Mouse (Mus musculus) thymus, postnatal 4 days (tissue): Measurements from ENCODE around the gene Itsn1.
A peak's percentile ranks its signal among the peaks of the same experiment; 100 is the strongest.

Experiments used
- DNase-seq: peaks from one replicate; pipeline ENCODE4 v3.0.0; 2021

Itsn1 gene

DNA sequence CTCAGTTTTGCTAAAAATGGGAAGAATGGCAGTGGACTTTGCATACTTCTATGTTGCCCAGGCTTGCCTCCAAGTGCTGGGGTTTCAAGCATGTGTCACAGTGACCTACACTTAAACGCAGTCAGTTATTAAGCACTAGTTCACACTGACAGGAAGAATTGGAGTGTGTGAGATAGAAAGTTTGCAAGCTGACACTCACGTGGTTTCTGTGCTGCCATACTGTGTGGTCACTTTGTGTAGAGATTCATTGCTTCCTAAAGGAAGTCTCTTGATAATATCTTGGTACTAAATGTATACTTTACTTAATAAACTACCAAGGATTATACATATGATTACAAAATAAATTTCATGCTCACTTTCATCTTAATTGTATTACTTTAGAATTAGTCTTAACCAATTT, 3.7 kb downstream of the Itsn1 start:
- DNase-seq = no peak

DNA sequence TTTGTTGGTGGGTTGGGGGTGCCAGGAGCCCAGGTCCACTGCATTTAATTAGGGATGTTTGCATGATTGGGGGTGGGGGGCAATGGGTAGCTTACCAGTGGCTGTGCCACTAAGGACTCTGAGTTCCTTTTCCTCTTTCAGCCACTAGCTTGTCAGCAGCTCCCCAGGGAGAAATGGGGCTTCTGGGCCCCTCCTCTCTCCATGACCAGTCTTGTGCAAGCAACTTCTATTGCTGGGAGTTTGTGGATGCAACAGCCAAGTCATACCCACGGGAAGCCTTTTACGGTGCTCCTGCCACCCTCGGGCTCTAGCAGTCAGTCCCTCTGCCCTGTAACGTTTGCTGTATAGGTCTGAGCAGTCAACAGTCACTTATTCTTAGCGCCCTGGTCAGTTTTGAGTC, 5.7 kb downstream of the Itsn1 start:
- no peak for DNase-seq

DNA sequence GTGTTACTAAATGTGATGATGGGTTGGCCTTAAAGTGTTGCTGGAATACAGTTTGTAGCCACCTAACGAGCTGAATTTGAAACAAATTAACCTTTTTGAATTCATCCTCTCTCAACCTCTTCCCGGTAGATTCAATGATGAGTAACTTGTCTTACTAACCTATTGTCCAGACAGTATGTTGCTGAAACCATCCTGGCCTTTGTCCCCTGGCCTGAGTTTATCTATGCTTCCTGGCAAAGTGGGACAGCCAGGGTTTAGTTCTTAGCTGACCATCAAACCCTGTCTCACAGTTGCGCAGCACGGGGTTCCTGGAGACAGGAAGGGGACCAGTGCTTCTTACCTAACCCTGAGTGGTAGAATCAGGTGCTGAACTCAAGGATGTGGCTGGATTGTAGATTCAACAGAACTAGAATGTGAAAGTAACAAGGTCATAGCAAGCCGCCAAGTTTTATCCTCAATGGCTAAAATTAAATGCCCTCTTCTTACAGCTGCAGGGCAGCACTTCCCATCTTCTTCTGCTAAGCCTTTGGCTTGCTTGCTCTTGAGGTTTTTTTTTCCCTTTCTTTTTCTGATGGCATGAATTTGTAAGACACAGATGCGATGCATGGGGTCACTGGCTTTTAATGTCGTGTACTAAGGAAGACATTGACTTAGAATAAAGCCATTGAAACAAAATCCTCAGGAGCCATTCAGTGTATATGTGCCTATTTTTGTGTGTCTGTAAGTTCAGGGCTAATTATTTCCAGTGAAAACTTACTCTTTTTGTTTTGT, 7.2 kb downstream of the Itsn1 start:
- DNase-seq = no peak

DNA sequence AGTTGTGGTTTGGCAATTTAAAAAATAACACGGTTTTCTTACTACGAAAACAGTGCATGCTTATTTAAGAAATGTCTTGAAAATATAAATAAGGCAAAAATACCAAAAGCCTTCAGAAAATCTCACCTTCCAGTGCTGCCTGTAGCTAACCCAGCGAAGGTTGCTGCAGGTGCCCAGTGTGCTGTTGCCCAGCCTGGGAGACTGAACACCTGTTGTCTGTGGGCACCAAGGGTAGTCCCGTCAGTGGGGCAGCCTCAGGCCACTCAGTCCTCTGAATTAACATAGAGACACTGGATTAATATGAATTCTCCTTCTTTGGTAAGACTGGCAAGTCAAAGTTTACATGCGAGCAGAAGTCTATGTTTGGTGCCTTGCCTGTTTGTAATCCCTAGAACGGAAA, 9.4 kb downstream of the Itsn1 start:
- no peak for DNase-seq

DNA sequence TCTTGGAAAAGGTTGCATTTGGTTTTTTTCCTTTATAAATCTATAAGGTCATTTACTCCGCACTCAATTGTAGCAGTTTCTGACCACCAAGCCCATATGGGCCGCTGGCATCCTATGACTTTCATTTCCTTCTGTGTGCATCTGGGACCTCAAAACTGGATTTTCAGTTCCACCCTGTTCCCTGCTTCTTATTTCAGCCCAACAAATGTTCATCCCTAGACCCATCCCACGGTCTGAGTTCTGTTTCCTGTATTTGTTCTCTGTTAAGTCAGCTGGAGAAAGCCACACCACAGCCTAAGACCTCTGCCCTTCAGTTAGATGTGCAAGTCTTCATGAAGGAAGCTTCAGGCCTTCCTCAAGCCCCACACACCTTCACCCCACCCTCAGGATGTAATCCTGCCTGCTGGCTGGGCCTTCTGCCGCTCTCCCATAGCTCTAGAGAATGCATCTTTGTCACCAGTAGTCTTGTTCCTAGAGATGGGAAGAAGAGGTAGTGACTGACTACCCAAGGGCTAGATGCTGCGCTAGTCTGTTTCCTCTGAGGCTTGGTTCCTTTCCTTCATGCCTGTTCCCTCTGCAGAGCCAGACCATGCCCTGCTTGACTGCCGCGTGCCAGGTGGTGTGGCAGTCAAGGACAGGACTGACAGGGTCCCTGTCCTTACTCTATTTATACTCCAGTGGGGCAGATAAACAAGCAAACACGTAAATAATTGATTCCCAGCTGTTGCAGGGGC, 11.3 kb downstream of the Itsn1 start:
- DNase-seq = no peak

DNA sequence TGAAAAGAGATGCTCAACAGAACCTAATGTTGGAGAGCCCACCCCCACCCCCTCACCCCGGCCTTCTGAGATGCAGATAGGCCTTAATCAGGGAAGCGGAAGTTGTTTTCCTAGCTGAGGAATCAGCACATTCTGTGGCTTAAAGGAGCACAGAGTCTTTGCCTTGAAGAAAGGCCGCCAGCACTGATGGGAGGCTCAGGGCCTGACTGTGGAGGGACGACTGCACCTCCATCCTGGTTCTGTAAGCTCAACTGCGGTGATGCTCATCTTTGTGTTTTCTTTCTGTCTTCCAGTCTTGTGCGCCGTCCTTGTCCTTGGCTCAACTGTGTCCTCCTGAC, 11.8 kb downstream of the Itsn1 start:
- no peak for DNase-seq

DNA sequence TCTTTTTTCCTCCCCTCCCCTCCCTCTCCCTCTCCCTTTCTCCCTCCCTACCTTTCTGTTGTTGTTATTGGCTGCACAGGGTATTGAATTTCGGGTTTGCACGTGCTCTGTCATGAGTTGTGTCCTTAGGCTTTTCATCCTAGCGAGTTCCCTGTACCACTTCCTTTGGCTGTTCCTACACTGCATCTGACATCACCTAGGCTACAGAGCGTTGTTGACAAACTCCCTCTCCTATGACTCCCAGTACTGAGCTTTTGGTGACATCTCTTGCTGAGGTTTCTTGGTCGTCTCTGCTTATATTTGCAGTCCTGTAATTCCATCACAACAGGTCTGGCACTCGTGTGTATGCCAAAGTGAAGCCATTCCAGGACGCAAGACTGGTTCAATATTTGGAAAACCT, 14.0 kb downstream of the Itsn1 start:
- DNase-seq = no peak

DNA sequence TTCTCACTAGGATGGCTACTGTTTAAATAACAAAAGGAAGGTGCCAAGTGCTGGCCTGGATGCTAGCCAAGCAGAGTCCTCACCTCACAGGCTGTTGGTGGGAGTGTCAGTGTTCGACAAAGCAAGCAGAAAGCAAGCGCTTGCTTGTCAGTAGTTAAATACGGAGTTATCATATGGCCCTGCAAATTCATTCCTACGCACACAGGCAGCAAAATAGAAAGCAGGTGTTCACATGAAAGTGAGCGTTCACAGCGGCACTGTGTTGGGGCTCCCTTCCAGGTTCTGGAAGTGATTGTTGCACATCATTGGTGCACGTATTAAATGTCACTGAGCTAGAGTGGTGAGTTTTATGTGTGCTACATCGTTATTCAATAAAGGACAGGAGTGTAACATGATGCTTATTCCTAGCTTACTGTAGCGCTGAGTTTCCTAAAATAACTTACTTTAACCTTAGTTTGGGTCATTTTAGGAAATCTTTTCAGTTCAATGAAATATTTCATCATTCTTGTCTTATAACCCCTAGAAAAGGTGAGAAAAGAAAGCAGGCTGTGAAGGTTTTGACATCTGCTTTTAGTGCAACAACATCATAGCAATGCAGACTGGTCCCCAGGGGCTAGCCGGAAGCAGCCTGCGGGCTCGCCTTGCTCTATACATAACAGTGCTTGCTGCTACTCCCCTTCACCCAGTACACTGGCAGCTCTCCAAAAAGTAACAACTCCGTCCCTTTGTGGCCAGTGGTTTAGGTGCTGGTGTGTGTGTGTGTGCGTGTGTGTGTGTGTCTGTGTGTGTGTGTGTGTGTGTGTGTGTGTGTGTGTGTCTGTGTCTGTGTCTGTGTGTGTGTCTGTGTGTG, 17.2 kb downstream of the Itsn1 start:
- no peak for DNase-seq

DNA sequence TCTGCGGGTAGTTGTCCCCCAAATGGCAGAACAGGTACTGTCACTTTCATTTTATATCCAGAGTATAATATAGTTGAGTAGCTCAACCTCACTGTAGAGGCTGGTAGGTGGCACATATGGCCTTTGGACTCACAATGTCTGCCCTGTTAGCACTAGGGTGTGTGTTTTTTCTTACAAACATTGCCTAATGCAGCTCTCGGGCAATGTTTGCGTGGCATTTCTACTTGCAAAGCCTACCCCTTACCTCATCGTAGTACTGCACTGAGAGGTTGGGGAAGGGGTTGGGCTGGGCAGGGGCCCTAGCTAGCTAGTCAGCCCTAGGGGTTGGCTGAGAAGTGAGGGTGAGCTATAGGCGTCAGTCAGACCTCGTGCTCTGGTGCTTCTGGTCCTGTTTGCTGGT, 18.5 kb downstream of the Itsn1 start:
- no peak for DNase-seq

DNA sequence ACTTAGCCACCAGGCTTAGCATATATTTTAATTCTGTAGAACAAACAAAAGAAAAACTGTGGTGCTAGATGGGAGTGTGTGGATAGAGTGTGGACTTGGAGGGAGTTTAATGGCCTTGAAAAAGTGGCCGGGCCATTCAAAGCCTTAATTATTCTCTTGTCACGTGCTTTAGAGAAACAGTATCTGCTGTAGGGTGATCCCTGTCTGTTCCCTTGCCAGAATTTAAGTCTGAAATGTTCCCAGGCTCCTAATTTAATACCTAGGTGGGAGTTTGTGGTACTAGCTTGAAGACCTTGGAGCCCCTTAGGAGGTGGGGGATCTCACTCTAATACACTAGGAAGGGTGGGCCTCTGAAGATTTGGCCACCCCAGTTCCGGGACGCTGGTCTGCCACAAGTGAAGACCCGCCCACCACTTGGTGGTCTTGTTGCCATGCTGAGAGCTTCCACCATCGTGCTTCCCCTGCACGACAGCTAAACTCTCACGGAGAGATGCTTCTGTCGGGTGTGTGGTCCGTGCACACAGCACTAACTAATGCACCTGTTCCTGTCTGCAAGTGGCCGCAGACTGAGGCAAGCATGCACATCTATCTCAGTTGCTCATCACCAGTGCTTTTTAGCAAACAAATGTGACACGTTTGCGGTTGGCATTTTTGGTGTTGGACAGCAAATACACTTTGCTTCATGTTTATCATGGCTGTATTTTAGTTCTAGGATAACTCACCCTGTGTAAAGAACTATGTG, 22.7 kb downstream of the Itsn1 start:
- DNase-seq = no peak

DNA sequence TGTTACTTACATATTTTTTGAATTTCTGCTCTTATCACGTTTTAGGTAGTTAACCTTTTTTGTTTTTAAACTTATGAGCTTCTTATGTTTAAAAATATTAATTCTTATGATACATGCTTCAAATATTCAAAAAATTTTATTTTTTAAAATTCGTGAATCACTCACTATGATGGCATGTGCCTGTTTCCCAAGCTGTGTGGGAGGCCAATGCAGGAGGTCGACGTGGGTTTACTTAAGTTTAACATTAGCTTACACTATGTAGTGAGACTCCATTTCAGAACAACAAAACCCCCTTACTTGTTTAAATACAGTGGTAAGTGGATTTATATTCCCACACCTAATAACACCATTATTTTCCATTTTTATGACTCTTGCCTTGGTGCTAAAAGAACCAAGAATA, 24.5 kb downstream of the Itsn1 start:
- DNase-seq = no peak

DNA sequence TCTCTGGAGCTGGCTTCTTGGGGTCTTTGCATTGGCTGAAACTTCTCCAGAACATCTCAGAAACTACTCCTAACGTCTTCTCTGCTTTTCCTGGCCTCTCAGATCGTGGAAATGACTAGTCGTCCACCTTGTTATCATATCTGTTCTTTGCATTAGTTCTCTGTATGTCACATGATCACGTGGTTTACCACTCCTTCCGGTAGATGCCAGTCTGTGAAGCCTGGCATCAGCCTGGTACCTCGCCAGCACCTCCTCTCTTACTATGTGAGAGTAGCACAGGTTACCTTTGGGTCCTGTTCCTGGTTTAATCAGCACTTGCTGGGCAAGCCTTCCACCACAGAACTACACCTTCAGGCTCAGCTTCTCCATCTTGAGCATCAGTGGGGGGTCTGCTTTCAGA, 25.9 kb downstream of the Itsn1 start:
- DNase-seq = no peak

DNA sequence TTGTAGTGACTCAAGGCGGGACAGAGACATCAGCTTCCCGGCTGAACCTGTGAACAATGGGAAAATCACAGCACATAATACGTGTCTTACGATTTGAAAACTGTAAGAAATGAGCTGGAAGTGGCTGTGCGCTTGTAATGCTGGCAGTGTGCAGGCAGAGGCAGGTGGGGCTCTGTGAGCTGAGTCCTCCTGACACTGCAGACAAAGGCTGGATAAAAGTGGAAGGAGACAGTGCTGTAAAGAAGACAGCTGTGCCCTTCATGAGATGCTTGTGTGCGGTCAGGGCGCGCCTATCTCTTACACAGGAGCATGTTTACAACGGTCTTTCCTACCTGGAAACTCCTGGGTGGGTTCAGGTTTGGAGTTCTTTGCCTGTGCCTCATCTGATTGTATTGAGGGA, 32.1 kb downstream of the Itsn1 start:
- DNase-seq = no peak

DNA sequence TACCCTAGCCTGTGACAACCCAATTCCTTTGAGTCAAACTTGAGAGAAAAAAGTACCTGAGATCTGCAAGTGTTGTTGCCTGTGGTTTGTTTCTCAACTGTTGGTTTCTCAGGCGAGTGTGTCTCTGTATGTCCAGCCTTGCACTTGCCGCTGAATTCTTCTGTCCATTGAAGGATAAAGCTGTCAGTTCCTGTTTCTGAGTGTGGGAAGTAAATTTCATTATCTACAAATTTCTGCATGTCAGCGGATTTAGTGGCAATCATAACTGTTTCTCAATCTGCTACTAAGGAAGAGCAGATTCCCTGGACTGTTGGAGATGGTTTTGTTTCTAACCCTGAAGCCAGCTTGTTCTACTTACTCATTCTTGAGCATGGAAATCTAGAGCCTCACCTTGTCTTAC, 32.7 kb downstream of the Itsn1 start:
- no peak for DNase-seq

DNA sequence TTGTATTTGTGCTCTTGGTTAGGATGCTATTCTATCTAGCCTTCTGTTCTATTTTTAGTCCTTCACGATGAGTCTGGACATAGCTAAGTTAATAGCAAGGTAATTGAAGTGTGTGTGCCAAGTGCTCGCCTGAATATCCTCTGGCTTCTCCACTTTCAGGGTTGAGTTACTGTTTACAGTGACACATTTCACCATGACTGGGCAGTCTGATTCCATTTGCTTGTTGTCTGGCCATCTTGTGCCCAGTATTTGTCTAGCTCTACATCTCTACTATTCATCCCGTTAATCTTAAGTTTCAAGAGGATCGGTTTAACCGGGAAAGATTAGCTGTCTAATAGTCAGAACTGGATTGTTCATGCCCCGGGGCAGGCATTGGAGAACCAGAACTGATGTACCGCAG, 33.4 kb downstream of the Itsn1 start:
- DNase-seq = no peak

DNA sequence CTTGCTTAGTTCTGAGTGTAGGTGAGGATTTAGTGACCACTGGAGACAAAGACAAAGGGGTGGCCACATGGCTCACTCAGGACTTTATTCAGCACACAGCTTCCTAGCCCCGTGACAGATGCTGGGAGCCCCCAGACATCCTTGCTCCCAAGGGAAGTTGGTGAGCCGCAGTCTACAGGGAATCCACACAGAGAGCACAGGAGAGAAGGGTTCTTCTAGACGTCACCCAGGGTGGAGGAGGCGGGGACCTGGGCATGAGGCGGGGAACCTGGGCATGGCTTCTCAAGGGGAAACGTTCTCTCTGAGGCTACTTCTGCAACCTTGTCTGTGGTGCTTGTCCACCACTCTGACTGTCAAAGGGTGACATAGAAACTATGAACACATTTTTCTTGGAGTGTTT, 34.9 kb downstream of the Itsn1 start:
- DNase-seq = no peak

DNA sequence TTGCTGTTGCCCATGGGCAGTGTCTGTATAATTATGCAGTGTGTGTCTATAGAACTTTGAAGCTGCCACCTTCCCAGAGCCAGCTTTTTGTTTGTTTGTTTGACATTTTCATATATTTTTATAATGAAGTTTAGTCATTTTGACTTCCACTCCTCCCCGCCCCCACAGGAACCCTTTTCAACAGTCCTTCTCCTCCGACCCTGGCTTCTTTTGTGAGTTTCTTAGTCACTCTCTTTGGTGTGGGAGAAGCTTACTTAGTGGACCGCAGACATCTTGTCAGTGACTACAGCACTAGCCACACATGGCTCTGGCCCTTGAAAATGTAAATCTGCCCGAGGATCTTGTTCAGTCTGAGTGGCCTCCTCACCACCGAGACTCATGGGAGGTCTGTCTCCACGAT, 35.3 kb downstream of the Itsn1 start:
- DNase-seq = peak; percentile 37

DNA sequence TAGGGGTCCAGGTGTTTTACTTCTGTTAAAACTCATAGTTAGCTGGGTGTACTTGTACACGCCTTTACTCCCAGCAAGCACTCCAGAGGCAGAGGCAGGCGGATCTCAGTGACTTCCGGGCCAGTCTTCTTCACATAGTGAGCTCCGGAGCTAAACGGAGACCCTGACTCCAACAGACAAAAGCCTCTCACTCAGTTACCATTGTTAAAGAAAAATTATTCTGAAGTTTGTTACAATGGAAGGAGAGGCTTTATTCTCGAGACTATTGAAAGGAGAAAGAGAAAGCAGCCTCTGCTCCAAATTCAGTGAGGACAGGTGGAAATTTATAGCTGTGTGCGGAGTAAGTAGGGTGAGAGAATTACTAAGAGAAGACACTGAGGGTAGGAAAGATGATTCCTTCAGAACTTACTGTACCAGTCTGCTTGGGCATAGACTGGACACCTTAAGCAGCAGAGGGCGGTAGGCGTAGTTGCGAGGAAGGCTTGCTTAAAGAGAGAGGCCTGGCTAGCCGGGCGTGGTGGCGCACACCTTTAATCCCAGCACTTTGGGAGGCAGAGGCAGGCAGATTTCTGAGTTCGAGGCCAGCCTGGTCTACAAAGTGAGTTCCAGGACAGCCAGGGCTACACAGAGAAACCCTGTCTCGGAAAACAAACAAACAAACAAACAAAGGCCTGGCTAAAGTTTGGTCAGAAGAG, 36.2 kb downstream of the Itsn1 start:
- no peak for DNase-seq

DNA sequence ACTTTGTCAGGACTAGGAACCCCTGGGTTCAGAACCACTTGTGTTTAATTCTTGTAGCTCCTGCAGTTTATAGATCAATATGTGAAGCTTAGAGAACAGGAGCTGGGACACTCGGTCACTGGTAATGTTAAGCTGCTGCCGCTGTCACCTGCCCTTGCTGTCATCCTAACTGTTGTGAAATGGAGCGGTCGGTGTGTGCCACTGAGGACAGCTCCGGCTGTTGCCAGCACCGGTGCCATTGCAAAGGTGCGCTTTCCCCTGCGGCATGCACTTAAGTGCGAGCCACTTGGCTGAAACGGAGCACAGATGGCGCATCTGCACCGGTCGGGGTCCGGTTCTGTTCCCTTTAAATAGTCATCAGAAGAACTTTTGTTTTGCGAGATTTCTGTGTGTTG, 36.7 kb downstream of the Itsn1 start:
- no peak for DNase-seq

DNA sequence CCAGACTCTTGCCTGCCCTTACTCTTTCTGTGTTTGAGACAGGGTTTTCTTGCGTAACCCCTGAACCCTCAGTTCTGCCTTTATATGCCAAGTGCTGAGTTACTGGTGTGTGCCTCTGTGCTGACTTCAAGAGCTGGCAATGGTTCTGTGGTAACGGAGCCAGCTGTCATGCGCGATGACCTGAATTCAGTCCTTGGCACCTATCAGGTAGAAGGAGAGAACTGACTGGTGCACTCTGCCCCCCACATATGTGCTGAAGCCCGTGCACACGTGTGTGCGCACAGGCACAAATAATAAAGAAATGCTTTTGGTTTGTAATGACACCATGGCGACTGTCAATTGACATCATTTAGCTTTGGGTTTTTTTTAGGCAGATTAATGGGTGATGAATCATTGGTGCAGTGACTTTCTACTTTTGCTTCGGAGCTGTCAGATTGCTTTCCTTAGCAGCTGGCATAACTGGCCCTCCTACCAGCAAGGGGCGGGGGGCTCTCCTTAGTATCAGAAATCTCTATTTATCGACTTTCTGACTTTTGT, 38.2 kb downstream of the Itsn1 start:
- DNase-seq = peak; percentile 34

DNA sequence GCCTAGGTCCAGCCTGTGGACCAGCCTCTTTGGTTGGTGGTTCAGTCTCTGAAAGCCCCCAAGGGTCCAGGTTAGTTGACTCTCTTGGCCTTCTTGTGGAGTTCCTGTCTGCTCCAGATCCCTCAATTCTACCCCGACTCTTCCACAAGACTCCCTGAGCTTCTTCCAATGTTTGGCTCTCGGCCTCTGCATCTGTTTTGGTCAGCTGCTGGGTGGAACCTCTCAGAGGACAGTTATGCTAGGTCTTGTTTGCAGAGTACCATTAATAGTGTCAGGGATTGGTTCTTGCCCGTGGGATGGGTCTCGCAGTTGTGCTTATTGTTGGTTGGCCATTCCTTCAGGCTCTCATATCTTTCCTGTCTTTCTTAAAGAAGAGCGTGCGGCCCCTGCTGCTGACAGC, 39.5 kb downstream of the Itsn1 start:
- no peak for DNase-seq

DNA sequence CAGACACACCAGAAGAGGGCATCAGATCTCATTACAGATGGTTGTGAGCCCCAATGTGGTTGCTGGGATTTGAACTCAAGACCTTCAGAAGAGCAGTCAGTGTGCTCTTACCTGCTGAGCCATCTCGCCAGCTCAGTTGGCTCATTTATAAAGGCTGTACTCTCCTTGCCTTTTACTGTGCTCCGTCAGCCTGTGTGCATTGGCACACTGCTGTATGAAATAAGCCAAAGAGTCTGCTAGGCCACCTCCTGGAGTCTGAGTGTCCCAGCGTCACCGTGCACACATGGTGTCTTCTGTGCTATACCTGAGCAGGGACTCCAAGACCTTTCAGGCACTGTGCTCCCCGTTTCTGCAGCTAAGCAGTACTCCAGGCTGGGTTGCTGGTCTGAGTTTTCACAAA, 40.8 kb downstream of the Itsn1 start:
- no peak for DNase-seq
